Mouse (Mus musculus) ES-CJ7 (cell line): ENCODE results near the gene Itprid2.
"Not testable (repeated sequence)": the region's sequence is repeated elsewhere in the genome, so short reads cannot be mapped to it uniquely, and the experiment has no call there.

Source experiments
- DNase-seq: peaks from one replicate; pipeline ENCODE4 v3.0.0; 2011; ENCODE audit warnings: low read depth, low spot score

Gene Itprid2

DNA sequence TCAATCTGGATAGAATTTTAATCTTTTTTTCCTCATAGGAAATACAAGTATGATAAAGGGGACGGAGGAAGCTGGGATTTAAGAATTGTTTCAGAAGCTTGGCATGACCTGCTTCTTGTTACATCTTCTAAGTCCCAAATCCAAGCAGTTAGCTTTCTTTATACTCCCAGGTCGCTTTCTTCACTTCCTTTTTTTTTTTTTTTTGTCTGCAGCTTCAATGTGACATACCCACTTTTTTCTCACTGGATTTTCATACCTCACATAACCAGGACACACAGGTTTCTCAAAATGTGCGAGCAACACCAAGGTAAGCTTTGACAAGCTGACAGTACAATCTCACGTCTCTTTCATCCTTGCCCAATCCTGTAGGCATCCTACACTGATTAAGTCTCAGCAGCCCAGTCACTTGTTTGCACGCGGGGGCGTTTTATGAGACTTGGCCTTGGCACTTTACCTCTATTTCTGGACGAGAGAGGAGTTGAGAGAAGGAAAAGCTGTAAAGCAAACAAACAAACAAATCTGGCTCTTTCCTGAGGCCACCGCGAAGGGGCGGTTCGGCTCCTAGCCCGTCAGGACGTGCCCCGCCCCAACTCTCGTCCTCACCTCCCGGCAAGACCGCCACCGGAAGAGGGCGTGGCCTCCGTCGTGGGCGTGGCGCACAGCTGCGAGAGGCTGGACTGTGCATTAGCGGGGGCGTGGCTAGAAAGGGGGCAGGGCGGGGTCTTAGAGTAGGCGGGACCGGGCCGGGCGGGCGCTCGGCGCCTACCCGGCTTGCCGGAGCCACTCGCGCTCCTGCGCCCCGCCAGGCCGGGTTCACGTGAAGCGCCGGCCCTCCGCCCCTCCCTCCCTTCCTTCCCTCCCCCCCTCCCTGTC lies at the start of gene Itprid2:
Gene Itprid2, plus strand, starts transcription at position 825 of the 873 bp plus-strand sequence.
- DNase-seq, result peak; percentile 97

DNA sequence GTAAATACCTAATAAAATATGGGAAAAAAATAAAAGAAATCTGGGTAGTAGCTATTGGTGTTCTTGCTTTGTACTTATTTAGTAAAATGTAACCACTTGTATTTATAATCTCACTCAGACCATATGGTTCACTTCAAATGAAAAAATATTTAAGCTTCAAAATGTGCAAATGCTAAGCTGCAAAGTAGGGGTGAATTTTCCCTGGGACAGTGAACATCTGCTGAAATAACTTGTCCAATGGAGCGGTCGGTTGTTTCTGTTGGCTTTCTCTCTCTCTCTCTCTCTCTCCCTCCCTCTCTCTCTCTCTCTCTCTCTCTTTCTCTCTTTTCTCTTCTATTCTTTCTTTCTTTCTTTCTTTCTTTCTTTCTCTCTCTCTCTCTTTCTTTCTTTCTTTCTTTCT lies 39.0 kb upstream of the Itprid2 start:
- DNase-seq, result no peak

DNA sequence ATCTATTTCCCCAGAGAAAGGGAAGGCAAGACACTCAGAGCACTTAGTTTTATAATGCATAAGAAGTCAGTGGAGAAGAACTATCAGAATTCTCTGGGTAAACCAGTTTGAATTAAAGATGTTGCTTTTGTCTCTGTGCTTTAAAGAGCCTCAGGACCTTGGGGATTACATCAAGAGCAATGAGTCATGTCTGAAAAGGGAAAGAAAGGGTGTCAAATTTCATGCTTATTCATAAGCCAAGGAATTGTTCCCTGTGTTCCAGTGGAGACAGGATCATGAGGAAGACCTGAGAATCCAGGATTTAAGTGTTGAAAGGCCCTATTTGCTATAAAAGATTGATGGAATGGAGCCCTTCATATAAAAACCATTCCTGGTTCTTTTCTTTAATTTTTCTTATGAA lies 38.1 kb upstream of the Itprid2 start:
- no peak for DNase-seq

DNA sequence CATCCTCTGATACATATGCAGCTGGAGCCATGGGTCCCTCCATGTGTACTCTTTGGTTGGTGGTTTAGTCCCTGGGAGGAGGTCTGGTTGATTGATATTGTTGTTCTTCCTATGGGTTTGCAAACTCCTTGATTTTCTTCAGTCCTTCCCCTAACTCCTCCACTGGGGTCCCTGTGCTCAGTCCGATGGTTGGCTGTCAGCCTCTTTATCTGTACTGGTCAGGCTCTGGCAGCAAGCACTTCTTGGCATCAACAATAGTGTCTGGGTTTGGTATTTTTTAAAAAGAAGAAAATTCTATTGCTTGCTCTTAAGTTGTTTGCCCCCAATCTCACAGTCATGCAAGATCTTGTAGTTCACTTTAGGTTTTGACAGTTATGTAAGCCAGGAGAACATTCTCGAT lies 34.0 kb upstream of the Itprid2 start:
- not testable (repeated sequence) for DNase-seq

DNA sequence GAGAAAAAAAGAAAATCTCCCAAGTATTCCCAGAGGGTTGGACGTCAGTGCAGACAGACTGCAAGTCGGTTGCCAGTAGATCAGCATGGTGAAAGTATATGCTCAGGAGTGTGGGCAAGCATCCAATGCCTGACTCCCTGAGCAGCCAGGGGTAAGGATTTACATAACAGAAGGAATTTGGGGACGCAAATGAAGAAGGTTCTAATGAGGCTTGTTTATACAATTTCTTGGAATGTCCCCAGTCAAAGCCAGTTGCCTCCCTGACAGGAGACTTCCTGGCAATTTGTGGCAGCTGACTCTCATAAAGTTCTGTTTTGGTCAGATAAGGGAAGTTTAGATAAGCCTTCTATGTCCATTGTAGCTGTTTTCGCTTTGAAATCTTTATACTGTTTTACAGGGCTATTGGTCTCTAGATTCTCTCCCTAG lies 33.4 kb upstream of the Itprid2 start:
- no peak for DNase-seq

DNA sequence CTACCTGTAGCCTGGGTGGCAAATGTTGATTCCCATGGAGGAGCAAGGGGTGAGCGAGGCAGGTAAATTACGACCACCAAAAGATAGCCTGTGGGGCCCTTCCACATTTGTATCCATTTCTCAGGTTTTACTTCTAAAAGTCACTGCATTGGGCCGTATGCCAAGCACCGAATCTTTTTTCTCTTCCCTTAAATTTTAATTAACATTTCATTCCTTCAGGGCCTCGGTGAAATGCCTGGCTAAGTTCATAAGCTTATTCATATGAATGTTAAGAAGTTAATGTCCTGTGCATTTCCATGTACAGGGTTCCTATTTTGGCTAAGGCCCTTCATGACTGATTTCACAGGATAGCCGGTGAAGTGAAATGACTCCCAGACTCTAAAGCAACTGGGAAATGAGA lies 32.8 kb upstream of the Itprid2 start:
- DNase-seq, result no peak

DNA sequence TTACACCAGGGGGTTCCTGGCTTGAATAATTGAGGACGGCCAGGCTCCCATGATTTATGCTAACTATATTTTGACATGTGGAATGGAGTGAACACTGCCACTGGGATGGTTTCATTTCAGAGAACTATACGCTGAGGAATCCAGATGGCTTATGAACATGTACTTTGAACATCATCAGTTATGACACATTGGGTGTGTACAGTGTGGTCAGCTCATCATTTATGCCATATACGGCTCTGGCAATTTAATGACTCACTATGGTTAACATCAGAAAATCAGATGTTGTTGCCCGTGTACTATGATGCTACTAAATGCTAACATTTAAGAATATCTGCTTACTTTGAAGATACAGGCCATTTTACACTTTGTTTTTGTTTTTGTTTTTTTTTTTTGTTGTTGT lies 31.8 kb upstream of the Itprid2 start:
- DNase-seq, result no peak

DNA sequence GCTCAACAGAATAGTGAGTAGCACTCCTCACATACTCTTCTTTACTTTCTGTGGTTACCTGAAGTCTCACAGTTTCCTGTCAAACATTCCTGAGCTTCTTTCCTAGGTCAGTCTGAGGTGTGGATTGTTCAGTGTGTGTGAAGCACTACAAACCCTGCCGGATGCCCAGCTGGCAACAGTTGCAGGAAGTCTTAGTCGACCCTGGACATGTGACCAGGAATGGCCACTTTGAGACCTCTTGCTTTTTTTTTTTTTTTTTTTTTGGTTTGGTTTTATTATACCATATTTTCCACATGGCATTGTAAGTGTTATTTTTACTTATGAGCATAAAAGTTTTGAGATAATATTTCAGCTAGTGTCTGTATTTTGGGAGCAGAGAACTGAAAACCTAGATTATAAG lies 29.1 kb upstream of the Itprid2 start:
- DNase-seq, result no peak

DNA sequence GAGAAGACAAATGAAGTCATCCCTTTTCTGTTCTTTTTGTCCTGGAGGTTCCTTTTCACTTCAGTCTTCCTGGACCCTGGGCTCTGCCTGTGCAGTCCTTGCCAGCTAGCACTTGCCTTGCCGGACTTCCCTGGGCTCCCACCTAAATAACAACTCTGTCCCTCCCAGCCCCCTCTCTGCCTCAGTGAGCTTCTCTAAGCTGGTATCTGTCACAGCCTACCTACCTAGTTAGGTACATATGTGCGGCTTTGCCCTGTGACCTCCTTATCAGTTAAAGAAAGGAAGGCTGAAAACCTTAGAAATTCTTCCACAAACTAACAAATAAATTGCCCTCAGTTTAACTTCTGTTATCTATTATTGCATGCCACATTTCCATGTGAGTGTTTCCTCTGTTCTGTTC lies 28.0 kb upstream of the Itprid2 start:
- no peak for DNase-seq

DNA sequence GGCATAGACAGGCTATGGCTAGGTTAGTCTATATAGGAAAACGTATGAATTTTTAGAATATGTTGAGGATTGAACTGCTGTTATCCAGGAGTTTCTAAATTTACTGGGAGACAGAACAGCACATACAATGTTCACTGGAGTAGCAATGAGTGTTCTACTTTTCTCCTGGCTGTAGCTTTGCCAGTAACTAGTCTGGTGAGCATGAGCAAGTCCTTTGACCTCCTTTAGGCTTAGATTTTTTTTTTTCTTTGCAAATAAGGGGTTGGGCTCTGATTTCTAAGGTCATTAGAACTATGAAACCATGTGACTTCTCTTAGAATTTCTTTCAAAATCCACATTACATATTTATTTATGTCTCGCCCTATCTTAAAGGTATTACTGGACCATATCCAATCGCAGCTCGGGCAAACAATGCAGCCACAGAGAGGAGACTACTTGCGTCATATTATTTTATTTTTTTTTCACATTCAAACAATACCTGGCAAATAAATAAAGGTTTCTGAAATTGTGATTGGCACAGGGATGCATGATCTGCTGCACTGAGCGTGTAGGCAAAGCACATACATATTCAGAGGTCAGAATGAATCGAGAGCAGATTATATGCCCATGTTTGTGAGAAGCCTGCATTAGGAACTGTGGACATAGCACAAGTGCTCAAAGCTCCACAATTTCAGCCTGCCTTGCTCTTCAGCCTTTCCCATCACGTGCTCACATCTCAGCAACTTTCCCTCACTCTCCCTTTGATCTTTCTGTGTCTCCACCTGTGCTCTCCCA lies 26.7 kb upstream of the Itprid2 start:
- DNase-seq, result no peak

DNA sequence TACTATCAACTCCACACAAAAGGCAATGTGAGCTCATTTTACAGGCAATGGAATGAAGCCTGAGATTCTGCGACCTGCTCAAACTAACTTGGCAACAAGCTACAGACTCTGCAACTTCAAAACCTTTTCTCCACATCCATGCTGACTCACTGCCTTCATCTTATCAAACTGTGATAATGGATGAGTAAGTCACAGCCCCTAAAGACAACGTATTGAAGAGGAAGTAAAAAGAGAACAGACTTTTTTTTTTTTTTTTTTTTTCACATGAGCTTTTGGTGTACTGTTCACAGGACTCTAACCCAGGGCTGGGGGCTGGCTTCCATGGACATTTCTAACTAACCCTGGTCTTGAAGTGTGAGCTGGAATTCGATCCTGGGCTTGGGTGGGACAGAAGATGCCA lies 24.3 kb upstream of the Itprid2 start:
- DNase-seq, result no peak

DNA sequence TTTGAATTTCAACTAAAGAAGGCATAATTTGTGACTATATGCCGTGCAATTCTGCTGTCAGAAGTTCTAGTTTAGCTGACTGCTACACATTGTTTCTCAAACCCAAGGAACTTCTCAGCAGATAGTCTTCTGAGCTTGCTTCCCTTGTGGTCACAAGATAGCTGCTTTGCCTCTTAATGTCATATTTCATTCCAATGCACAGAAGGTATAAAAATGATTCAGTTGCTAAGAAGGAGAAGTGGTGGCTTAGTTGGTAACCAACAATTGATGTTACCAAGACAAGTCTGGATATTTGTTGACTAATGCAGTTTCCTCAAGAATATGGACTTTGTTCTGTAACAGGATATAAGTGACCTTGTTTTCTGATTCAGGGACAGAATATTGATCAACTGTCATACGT lies 17.0 kb upstream of the Itprid2 start:
- DNase-seq, result no peak

DNA sequence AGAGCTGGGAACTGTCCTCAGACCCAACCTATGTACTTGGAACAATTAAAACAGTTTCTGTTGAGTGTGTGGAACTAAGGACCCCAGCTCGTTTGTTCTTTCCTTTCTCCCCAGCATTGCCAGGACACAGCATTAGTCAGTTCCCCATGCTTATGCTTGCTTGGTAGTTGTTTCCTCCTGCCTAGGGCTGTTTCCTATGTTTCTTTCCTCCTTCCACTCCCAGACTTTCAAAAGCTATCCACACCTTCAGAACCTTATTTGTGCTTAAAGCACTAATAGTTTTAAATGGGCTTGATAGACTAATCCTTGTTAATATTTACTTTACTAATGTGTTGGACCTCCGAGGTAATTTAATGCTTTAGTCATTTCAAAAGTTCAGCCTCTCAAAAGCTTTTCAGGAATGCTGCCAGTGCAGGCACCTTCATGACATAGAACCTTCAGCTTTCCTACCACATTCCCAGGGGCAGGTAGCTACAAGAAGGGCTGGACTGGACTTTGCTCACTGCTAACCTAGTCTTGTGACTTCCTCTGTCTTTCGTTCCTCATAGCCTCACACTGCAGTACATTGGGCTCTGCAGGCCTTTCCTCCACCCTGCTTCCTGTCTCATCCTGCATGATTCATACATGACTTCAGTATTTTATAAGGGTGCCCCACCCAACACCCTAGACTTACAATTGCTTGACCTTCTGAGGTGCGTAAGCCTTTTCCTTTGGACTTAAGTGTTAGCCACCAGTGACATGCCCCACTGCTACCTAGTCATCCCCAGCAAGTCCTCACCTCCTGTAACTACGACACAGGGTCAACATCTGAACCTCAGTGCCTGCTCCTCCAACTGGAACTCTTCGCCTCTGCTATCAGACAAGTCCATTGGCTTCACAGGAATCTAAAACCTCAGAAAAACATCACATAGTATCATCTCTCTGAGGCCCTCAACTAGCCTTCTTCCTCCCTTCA lies 16.3 kb upstream of the Itprid2 start:
- no peak for DNase-seq

DNA sequence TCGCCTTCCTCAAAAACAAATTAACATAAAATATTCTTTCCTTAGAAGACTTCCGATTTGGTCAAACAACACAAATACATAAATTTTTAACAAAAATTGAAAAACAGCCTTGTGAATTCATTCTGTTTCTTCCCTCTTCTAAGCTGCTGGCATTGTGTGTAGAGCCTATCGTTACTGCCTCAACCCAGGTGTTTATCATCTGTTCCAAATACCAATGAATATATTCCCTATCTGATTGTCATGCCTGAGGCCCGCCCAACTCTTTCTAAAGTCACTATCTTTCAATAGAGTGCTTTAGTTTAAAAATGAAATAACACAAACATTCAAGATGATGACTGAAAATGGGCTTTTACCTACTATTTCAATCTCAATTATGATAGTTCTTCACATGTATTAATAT lies 11.9 kb upstream of the Itprid2 start:
- DNase-seq, result no peak

DNA sequence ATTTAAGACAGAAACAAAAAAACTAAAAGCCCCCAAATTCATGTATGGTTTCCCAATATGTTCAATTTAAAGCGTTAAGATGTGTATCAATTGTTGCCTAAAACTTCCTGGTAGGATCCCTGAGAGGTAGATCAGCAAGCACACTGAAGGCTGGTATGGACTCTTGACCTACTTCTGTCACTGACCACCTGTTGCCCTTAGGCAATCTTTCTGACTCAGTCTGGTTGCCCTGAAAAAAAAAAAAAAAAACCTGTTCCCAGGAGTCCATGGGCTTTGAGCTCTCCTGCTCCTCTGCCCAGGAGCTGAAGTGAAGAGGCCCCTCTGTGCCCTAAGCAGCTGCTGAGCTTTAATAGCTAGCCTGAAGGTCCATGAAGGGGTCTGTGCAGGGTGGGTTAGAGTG lies 7.5 kb upstream of the Itprid2 start:
- DNase-seq, result no peak

DNA sequence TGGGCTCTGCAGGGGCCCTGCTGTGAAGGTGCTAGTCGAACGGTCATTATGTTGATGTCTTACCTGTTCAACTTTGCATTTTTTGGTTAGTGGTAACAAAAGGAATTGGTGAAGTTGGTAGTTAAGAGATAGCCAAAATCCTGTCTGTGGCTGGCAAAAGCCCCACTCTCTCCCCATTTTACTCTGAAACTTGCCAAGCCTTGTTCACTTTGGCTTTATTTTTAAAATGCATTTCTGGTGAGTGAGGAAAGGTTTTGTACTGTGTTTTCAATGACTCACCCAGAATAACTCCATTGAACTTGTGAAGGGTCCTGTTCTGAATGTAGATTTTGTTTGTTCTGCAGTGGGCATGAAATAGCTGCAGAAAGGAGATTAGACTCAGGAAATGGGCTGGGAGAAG lies 4.9 kb upstream of the Itprid2 start:
- no peak for DNase-seq

DNA sequence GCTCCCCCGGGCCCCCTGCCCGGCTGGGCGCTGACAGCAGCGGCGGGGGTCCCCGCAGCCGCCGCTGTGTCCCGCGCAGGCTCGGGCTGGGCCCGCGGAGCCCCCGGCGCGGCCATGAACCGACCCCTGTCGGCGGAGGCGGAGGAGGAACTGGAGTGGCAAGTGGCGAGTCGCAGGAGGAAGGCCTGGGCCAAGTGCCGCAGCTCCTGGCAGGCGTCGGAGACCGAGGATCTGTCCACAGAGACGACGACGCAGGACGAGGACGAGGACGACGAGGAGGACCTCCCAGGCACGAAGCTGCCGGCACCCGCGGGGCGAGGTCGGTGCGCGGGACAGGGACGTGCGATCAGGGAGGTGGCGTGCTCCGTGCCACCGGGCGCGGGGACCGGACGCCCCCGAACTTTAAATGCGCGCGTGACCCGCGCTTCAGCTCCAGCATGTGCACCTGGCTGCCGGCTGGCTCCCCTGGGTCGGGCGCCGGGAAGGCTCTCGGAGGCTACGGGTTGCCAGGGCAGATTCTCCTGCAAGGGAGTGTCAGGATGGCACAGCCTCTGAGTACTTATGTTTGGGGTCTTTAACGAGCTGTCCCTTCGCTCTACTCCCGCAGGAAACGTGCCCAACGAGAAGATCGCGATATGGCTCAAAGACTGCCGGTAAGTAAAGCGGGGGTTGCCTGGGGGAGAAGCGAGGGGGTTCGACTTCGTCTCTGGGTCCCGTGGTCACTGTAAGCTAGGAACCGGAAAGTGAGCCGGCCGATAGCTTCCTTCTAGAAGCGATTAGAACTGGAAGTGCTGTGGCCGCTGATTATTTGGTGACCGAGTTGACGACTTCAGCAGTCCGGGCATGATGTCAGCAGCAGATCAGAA lies 507 bp downstream of the Itprid2 start:
- DNase-seq, result peak; percentile 63

DNA sequence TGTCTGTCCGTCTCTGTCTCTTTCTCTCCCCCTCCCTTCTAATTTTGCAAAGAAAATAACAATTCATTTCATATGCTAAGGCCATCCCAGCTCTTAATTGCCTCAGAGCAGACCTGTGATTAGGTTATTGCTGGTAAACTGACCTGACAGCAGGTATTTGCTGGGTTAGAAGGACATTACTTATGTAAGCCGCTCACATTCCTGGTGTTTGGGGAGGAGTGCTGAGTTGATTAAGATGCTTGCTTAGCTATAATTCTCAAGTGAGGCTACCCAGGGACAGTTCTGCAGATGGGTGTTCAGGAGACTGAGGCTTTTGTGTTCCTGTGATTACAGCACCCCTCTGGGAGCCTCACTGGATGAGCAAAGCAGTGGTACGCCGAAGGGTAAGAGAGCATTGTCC lies 3.8 kb downstream of the Itprid2 start:
- no peak for DNase-seq

DNA sequence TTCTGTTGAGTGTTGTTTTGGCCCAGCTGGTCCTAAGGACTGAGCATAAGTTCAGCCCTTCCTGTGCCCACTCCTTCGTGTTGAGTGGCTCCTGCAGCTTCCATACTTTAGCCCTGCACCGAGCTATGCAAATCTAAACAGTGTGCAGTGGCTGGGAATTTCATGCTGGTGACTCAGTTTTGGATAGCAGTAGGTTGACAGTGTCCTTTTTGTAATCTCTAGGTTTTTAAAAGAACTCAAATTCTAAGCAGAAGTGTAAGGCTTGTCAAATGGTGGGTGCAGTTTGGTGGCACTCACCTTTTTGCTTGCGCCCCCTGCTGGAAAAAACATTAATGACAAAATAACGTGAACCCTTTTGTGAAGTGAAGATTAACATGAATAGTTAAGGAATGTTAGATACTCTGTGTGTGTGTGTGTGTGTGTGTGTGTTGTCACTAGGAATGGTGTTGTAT lies 11.1 kb downstream of the Itprid2 start:
- DNase-seq, result peak; percentile 41

DNA sequence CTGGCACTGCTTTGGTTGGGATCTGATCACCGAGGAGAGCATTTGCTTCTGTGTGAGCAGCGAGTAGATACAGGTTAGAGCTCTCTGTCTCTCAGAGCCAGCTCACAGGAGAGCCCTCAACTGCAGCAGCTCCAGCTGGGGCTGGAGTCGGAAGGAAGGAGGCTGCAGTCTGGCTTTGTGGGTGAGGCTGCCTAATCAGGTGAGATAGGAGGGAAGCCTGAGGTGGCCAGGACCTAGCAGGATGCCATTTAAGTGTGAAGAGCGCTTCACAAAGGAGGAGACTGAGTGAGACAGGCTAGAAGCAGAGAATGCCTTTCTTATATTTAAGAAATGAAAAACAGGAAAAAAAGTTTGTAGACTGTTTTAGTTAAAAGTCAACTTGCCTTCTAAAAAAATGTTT lies 11.9 kb downstream of the Itprid2 start:
- DNase-seq, result no peak

DNA sequence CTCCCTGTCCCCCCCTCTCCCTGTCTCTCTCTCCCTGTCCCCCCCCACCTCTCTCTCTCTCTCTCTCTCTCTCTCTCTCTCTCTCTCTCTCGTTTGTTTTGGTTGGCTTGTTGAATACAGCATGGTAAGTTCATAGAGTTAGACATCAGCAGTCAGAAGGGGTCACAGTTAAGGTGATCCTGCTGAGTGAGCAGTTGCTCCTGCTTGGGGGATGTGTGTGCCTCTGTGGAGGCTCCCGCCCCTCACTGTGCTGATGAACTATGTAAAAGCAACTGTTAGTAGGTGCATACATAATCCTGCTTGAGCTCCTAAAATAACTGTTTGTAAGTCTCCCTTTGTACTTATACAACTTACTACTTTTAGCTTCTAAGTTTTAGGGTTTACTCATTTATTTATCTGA lies 12.6 kb downstream of the Itprid2 start:
- no peak for DNase-seq
